21 mouse cellular contexts compared by ENCODE assay signal in genomic region chr17:88779148-88779547, GRCm38 (mm10). TPM values are rescaled to one million over a fixed set of nuclear protein-coding genes. Genes with fewer than 3 reads are reported as not detected.
"Had no signal": no experiment of that assay in that cellular context is flagged by ENCODE, and none has a peak within 500 bp of the region (broad histone marks: within the 10 kb centered on the region; RNA-seq: fewer than 3 reads in every experiment).

No protein-coding gene starts in this region.

- H3K4me3 ChIP-seq: kidney, embryonic 15.5 days; limb, embryonic 15.5 days; liver, embryonic 12.5 days; midbrain, embryonic 10.5 days; midbrain, embryonic 15.5 days; neural tube, embryonic 13.5 days had no signal

- H3K4me2 ChIP-seq: kidney, embryonic 15.5 days; limb, embryonic 15.5 days; liver, embryonic 12.5 days; lung, embryonic 14.5 days; midbrain, embryonic 15.5 days; neural tube, embryonic 13.5 days had no signal

- H3K27me3 ChIP-seq: kidney, embryonic 15.5 days; limb, embryonic 15.5 days; liver, embryonic 12.5 days; midbrain, embryonic 15.5 days; neural tube, embryonic 13.5 days had no signal

- H3K9ac ChIP-seq: kidney, embryonic 15.5 days; limb, embryonic 15.5 days; liver, embryonic 12.5 days; lung, embryonic 14.5 days; midbrain, embryonic 15.5 days; neural tube, embryonic 13.5 days had no signal

- DNase-seq: kidney, adult 2 months; kidney, postnatal 25 days; layer of hippocampus, postnatal 36 days; left cerebral cortex, postnatal 4 days; lung, embryonic 14.5 days; lung, postnatal 10 days; lung, postnatal 4 days; retina, postnatal 1 day; right cerebral cortex, postnatal 4 days; spleen, adult 18-20 months; thymus, adult 18-20 months; thymus, postnatal 25 days had no signal

- H3K27ac ChIP-seq: kidney, embryonic 15.5 days; limb, embryonic 15.5 days; liver, embryonic 12.5 days; midbrain, embryonic 10.5 days; midbrain, embryonic 15.5 days; neural tube, embryonic 13.5 days had no signal

- ATAC-seq: liver, embryonic 12.5 days; midbrain, embryonic 15.5 days had no signal

- H3K36me3 ChIP-seq: kidney, embryonic 15.5 days; limb, embryonic 15.5 days; liver, embryonic 12.5 days; midbrain, embryonic 10.5 days; midbrain, embryonic 15.5 days; neural tube, embryonic 13.5 days had no signal

- H3K4me1 ChIP-seq: liver, embryonic 12.5 days had no signal

- H3K9me3 ChIP-seq: kidney, embryonic 15.5 days; limb, embryonic 15.5 days; liver, embryonic 12.5 days; midbrain, embryonic 10.5 days; midbrain, embryonic 15.5 days; neural tube, embryonic 13.5 days had no signal

RNA-seq across cellular contexts. Expression of gene Lhcgr, which starts 12.6 kb away (rescaled TPM):
- total RNA-seq: megakaryocyte, adult 5-6 weeks had no signal
- polyA plus RNA-seq: liver, embryonic 12.5 days; liver, embryonic 16.5 days; stomach, embryonic 14.5 days had no signal
